Mouse (Mus musculus) forebrain, embryonic 16.5 days (tissue): ENCODE measurements at regions not wholly inside any gene's neighbourhood (a gene's known extent, or its start where the extent isn't known, plus 50 kb on each side); places are given as distances from the start of the nearest gene placed in this dataset.

Experiments
- ATAC-seq: fragments of 200-750 bp; cut with Nextera tagmentation; 2 replicates; pipeline ENCODE4 v1.8.0; 2017; ENCODE audit warnings: mild to moderate bottlenecking, moderate library complexity
- H3K27ac ChIP-seq: fragments of 300-500 bp; sonication (generic); 2 replicates; pipeline ENCODE4 v1.5.1; 2014; ENCODE audit warnings: low read length, control low read depth
- H3K27me3 ChIP-seq: fragments of 300-500 bp; sonication (generic); replicated peaks from 2 replicates; pipeline ENCODE4 v1.6.1; 2014; ENCODE audit warnings: low read length; ENCODE audit not compliant: control insufficient read depth, insufficient read depth
- H3K36me3 ChIP-seq: fragments of 300-500 bp; sonication (generic); 2 replicates; pipeline ENCODE4 v1.6.1; 2014; ENCODE audit not compliant: control insufficient read depth, insufficient read depth
- H3K4me1 ChIP-seq: fragments of 300-500 bp; sonication (generic); replicated peaks from 2 replicates; pipeline ENCODE4 v1.6.1; 2014; ENCODE audit warnings: low read length; ENCODE audit not compliant: control insufficient read depth, insufficient read depth
- H3K4me2 ChIP-seq: fragments of 300-500 bp; sonication (generic); 2 replicates; pipeline ENCODE4 v1.6.1; 2014; ENCODE audit warnings: mild to moderate bottlenecking, low read length, control low read depth
- H3K4me3 ChIP-seq: fragments of 300-500 bp; sonication (generic); replicated peaks from 2 replicates; pipeline ENCODE4 v1.5.1; 2014; ENCODE audit warnings: mild to moderate bottlenecking, low read length, control low read depth
- H3K9ac ChIP-seq: fragments of 300-500 bp; sonication (generic); replicated peaks from 2 replicates; pipeline ENCODE4 v1.6.1; 2014; ENCODE audit warnings: low read depth, low read length, control low read depth
- H3K9me3 ChIP-seq: fragments of 300-500 bp; sonication (generic); 2 replicates; pipeline ENCODE4 v1.6.1; 2016; ENCODE audit warnings: low read length; ENCODE audit not compliant: control insufficient read depth
- WGBS: fragments of 180-500 bp; shearing (Covaris S2); extraction: QIAGEN DNeasy Blood & Tissue Kit; methylation state at CpG from one replicate; pipeline ENCODE4 v1.1.7; 2014; 5-methylcytosine and 5-hydroxymethylcytosine counted together

GRCm38 (mm10) chr17:76703823-76704222 is 1152.1 kb upstream of the Fam98a start:
- Histone ChIP-seq H3K27ac (no peak overlapping the region), H3K4me3 (no peak overlapping the region), H3K9ac (no peak overlapping the region), H3K27me3 (no peaks in the 10 kb centered on the region), H3K4me1 (no peaks in the 10 kb centered on the region), H3K4me2 (no peak overlapping the region), H3K36me3 (no peaks in the 10 kb centered on the region), H3K9me3 (no peaks in the 10 kb centered on the region)
- no peak for ATAC-seq

- no peak overlapping the region for H3K4me2 ChIP-seq
- no peaks in the 10 kb centered on the region for H3K9me3 ChIP-seq
- no peak for ATAC-seq
- no peak overlapping the region for H3K9ac ChIP-seq
- H3K4me3 ChIP-seq = no peak overlapping the region
- no peaks in the 10 kb centered on the region for H3K27me3 ChIP-seq
- no peaks in the 10 kb centered on the region for H3K36me3 ChIP-seq
- WGBS = 71% methylated on average over 3 of the region's 3 CpGs
- H3K4me1 ChIP-seq = no peaks in the 10 kb centered on the region
- no peak overlapping the region for H3K27ac ChIP-seq
Measured at GRCm38 (mm10) chr17:76696219-76696618, 1144.5 kb upstream of the Fam98a start.

- Histone ChIP-seq H3K4me1 (no peaks in the 10 kb centered on the region), H3K36me3 (no peaks in the 10 kb centered on the region), H3K27me3 (no peaks in the 10 kb centered on the region), H3K4me2 (no peak overlapping the region), H3K9ac (no peak overlapping the region), H3K4me3 (no peak overlapping the region), H3K27ac (no peak overlapping the region), H3K9me3 (no peaks in the 10 kb centered on the region)
- WGBS = 39% methylated on average over 4 of the region's 4 CpGs
- peak; percentile 95 for ATAC-seq
Measured at GRCm38 (mm10) chr17:76658056-76658455, 1106.3 kb upstream of the Fam98a start.

- no peaks in the 10 kb centered on the region for H3K27me3 ChIP-seq
- no peaks in the 10 kb centered on the region for H3K4me1 ChIP-seq
- no peaks in the 10 kb centered on the region for H3K9me3 ChIP-seq
- H3K9ac ChIP-seq = no peak overlapping the region
- H3K27ac ChIP-seq = no peak overlapping the region
- no peaks in the 10 kb centered on the region for H3K36me3 ChIP-seq
- 77% methylated on average over 7 of the region's 7 CpGs for WGBS
- H3K4me2 ChIP-seq = no peak overlapping the region
- no peak overlapping the region for H3K4me3 ChIP-seq
- ATAC-seq = peak; percentile 43; the same call in 1 of the 2 replicates
Measured at GRCm38 (mm10) chr17:76625976-76626375, 1074.2 kb upstream of the Fam98a start.

GRCm38 (mm10) chr17:76605237-76605636 is 1053.5 kb upstream of the Fam98a start:
- Histone ChIP-seq H3K36me3 (no peaks in the 10 kb centered on the region), H3K9ac (no peak overlapping the region), H3K4me1 (no peaks in the 10 kb centered on the region), H3K9me3 (no peaks in the 10 kb centered on the region), H3K4me3 (no peak overlapping the region), H3K27me3 (no peaks in the 10 kb centered on the region), H3K4me2 (no peak overlapping the region), H3K27ac (no peak overlapping the region)
- WGBS = 69% methylated on average over 1 of the region's 1 CpGs
- no peak for ATAC-seq

- H3K4me3 ChIP-seq = no peak overlapping the region
- no peak overlapping the region for H3K9ac ChIP-seq
- H3K9me3 ChIP-seq = no peaks in the 10 kb centered on the region
- no peak overlapping the region for H3K4me2 ChIP-seq
- H3K4me1 ChIP-seq = no peaks in the 10 kb centered on the region
- no peaks in the 10 kb centered on the region for H3K27me3 ChIP-seq
- no peak for ATAC-seq
- no peak overlapping the region for H3K27ac ChIP-seq
- no peaks in the 10 kb centered on the region for H3K36me3 ChIP-seq
Measured at GRCm38 (mm10) chr17:76578323-76578722, 1026.6 kb upstream of the Fam98a start.

- Histone ChIP-seq H3K9ac (no peak overlapping the region), H3K4me1 (no peaks in the 10 kb centered on the region), H3K4me2 (no peak overlapping the region), H3K27ac (no peak overlapping the region), H3K36me3 (no peaks in the 10 kb centered on the region), H3K27me3 (no peaks in the 10 kb centered on the region), H3K4me3 (no peak overlapping the region), H3K9me3 (no peaks in the 10 kb centered on the region)
- WGBS = 79% methylated on average over 1 of the region's 1 CpGs
- no peak for ATAC-seq
Measured at GRCm38 (mm10) chr17:76559725-76560124, 1008.0 kb upstream of the Fam98a start.

- H3K4me1 ChIP-seq = no peaks in the 10 kb centered on the region
- no peak overlapping the region for H3K4me3 ChIP-seq
- no peaks in the 10 kb centered on the region for H3K9me3 ChIP-seq
- no peaks in the 10 kb centered on the region for H3K27me3 ChIP-seq
- no peak overlapping the region for H3K9ac ChIP-seq
- no peak overlapping the region for H3K27ac ChIP-seq
- H3K4me2 ChIP-seq = no peak overlapping the region
- no peak for ATAC-seq
- H3K36me3 ChIP-seq = no peaks in the 10 kb centered on the region
- WGBS = 75% methylated on average over 3 of the region's 3 CpGs
Measured at GRCm38 (mm10) chr17:76545566-76545965, 993.8 kb upstream of the Fam98a start.

- Histone ChIP-seq H3K4me3 (no peak overlapping the region), H3K9ac (no peak overlapping the region), H3K27me3 (no peaks in the 10 kb centered on the region), H3K4me1 (no peaks in the 10 kb centered on the region), H3K36me3 (no peaks in the 10 kb centered on the region), H3K4me2 (no peak overlapping the region), H3K9me3 (no peaks in the 10 kb centered on the region), H3K27ac (no peak overlapping the region)
- ATAC-seq = no peak
Measured at GRCm38 (mm10) chr17:76535772-76536171, 984.0 kb upstream of the Fam98a start.

- H3K9me3 ChIP-seq = no peaks in the 10 kb centered on the region
- no peak overlapping the region for H3K9ac ChIP-seq
- H3K27ac ChIP-seq = no peak overlapping the region
- no peaks in the 10 kb centered on the region for H3K36me3 ChIP-seq
- H3K4me3 ChIP-seq = no peak overlapping the region
- H3K4me1 ChIP-seq = no peaks in the 10 kb centered on the region
- no peak overlapping the region for H3K4me2 ChIP-seq
- no peak for ATAC-seq
- no peaks in the 10 kb centered on the region for H3K27me3 ChIP-seq
Measured at GRCm38 (mm10) chr17:76501732-76502131, 950.0 kb upstream of the Fam98a start.
